Mouse (Mus musculus) c-Kit-positive CD71-positive TER-119-negative erythroid progenitor cells, embryonic 14.5 days (primary cell): ENCODE measurements around the gene Pacrg.

Experiments used
- DNase-seq: peaks from one replicate; pipeline ENCODE4 v3.0.0-alpha.2; 2013; ENCODE audit warnings: low read depth

The Pacrg gene

DNA sequence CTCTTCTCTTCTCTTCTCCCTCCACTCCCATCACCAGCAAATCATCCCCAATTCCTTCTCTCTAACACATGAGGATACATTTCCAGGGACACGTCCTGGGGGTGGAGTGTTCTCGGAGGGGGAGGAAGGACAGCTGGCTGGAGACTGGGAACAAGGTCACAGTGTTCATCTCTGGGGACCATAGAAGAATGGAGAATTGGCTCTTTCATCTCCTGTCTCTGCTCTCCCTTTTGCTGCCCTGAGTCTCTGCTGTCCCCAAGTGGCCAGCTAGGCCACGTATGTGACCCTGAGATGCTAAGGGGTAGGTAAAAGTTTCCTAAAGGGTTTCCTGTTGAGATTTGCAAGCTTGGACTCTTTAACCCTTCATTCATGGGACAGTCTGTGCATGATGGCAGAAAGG is 347.0 kb downstream of the Pacrg start:
- no peak for DNase-seq

DNA sequence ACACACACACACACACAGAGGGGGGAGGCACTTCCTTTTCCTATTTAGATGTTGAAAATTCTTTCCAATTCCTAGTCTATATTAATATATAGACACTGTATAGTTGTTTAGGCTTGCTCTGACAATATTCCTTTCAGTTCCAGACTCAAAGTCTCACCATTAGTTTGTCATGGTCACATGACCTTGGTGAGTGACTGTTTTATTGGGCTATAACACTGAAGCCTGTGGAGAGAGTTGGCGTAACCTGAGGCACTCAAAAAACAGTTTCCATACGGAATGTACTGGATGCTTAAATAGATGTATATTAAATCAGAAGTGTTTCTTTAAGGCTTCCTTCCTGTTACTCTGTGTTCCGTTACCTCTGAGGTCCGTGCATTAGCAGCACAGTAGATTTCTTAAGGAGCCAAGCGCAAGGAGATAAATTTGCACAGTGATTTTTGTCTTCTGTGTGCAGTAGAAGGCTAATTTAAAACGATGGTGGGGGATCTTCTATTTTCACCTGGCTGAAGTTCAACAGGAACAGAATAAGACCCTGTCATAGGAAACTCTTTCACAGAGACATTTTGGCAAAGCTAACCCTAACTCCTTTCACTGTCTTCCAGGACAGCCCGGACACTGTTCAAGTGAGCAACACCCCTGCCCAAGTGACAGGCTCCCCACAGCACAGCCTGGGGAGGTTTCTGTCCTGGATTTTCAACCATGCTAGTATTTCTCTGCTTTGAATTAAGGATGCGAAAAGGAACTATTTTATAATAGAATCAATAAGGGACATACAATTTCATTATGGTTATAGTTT is 349.5 kb downstream of the Pacrg start:
- DNase-seq = no peak

DNA sequence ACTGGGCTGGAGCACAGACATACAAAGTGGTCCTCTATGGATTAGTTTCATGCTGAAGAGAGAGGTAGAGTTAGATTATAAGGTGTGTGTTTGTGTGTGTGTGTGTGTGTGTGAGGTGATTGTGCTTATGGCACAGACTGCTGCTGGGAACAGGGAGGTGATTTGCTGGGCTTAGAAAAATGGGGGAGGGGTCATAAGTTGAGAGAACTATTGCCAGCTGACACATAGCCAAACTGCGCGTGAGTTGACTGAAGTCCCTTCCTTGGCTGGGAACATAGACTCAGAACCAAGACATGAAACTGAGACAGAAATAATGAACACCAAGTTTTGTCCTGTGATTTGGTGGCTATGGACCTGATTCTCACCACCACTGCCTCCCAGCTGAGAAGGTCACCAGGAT is 351.2 kb downstream of the Pacrg start:
- DNase-seq = no peak

DNA sequence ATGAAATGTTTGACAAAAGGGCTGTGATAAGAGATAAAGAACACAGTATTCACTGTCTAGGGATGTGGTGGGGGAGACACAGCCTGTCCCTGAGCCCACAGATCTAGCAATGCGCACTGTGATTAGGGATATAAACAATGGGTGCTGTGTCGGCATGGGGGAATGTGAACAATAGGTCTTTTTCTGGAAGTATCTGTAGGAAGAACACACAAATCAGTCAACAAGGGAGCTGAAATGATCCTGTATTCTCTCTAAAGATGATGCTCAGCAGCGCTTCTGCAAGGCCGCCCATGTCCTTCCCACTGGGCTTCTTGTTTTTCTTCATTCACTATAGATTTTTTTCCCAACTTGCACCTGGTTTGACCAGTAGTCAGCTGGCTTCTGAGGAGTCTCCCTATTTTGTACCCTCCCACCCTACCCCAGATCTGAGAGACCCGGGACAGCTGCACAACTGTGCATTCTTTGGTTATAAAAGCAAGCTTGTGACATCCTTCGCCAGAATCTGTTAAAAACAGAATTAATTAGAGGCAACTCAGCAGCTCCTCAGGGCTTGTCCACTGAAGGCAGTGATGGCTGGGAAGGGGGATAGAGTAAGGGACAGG is 356.1 kb downstream of the Pacrg start:
- DNase-seq = no peak

DNA sequence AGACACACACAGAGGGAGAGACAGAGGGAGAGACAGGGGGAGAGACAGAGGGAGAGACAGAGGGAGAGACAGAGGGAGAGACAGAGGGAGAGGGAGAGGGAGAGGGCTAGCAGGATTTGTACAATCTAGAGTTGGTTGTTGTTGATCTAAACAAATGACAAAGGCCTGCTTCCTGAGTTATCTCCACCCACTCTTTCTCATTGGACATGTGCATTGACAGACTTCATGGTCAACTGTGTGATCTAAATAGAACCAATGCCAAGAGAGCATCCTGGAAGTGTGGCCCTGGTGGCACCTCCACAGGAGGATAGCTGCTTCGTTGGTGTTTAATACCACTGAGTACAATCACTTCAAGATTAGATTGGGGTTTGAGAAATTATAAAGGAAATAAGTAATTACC is 359.0 kb downstream of the Pacrg start:
- no peak for DNase-seq

DNA sequence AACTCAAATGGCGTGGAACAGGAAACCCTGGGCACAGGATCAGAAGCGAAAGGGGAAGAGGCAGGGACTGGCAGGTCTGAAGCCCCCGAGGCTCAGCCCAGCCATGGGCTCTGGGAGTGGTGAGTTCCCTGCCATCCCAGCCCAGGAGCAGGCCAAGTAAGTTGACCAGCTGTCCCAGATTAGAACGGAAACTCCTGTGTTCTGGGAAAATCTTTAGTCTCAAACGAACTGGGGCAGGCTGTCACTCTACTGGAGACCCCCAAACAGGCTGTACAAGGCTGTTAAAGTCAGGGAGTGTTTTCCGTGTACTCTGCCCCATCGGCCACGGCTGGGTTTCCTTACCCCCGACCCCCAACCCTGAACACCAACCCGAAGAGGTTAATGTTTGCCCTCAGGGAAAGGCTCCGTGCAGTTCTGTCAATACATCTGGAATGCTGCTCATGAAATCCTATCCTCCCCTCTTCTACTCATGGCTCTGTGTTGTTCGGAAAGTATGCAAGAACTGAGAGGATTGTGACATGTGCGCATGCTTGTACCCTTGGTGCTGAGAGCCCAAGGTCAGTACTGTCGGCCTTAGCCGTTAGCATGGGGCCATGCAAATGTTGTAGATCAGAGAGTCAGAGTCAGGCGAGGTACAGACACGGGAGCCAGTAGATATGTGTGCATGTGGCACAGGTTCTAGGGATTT is 360.9 kb downstream of the Pacrg start:
- no peak for DNase-seq

DNA sequence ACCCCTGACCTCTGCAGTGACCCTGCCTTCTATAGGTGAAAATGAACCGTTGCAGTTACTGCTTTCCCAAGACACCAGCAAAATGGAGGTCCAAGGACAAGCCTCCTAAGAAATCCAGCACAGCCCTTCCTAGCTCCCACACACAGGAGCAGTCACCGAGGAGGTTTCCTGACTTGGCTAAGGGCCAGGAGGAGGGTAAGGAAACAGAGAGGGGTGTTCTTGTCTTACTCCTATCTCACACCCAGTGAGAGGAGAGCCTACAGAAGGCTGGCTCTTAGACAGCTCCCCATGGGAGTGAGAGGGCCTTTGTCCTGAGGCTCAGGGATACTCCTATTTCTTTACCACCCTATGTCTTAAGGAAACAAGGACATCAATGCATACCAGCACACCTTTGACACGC is 361.7 kb downstream of the Pacrg start:
- no peak for DNase-seq

DNA sequence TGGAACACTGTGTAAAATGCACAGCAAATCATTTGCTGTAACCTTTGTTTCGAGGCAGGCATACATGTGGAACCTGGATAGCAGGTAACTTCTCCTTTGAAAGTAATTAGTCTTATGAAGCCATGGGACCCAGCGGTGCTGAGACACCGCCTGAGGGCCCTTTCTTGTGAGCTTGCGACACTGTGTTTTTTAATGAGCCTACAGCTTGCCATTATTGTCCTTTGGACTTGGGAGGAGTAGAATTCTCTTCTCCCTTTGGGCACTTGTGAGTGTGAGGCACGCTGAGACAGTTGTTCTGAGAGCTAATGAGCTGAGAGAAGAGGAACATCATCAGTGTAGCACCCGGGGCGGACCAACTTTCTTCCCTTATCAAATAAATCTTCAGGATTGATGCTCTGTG is 363.3 kb downstream of the Pacrg start:
- no peak for DNase-seq

DNA sequence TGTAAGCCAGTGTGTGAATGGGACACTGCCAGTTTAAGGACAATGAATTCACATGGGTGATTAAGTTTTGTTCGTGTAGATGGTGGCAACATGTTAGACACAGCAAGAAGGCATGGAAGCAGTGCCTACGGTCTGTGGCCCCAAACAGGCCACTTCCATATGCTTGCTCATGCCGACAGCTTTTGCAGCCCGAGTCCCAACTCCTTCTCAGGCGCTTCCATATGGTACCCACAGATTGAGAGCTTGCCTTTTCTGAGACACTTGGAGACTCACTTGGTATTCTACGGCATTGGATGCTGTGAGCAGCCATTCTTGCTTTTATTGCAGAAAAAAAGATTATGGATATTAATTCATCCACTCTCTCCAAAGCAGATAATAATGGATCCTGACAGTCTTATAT is 365.1 kb downstream of the Pacrg start:
- no peak for DNase-seq

DNA sequence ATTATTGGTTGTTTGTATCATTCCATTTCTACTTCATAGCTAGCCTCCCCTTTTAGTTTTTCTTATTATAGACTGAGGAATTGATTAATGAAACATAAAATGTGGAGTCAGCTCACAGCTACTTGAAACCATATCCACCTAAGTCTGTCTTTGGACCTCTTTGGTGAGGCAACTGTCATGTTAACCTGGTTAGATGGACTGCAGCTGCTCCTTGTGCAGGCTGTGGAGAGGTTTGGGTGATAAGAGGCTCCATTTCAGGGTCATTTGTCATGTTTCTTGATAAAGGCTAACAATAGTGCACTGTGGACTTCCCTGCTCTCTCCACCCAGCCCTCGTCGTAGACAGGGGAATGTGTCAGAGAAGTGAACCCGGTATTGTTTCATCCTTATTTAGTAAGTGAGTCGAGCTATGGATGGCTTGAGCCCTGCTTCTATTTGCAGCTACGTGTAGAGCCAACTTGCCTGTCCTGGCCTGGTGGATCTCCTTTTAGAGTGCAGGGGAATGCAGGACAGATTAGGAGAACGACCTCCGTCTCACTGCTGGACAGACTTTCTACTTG is 366.2 kb downstream of the Pacrg start:
- no peak for DNase-seq

DNA sequence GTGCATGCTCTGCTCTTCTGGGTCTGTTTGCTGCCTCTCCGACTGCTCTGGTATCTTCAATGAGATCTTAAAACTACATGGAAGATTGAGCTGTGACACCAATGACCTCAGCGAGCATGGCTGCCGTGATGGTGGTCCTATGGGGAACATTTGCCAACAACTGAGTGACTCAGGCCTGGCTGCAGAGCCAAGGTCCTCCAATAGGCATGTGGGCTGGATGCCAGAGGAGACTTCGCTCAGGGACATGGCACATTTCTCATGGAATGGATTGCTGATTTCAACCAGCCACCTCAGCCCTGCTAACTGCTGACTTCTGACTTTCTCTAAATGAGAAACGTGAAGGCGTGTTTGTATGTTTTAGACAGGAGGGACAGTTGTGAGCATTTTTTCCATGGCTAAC is 366.9 kb downstream of the Pacrg start:
- DNase-seq = no peak

DNA sequence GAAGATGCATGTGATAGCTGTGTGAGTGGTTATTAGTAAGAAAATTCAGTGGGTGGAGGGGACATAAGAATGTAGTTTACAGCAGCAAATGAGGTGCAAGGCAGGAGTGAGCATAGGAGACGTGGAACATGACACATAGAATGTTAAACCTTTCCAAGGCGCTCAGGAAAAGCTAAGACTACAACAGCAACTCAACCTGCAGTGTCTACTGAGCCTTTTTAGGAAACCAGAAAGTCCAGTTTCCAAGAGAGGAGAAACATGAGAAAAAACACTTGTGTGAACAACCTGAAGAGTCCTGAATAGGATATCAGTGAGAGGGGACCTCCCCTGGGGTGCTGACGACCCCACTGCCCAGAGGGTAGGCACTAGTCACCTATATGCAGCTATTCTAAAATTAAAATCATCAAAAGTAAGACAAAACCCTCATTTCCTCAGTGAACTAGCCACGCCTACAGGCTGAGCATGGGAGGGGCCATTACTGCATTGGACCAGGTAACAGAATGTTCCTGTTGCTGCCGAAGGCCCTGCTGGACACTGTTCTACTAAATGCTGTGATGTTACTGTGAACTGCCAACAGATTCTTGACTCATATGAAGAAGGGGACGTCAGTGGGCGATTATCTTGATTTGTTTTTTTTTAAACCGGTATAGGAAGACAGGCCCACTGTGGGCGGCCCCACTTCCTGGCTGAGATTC is 370.1 kb downstream of the Pacrg start:
- DNase-seq = no peak

DNA sequence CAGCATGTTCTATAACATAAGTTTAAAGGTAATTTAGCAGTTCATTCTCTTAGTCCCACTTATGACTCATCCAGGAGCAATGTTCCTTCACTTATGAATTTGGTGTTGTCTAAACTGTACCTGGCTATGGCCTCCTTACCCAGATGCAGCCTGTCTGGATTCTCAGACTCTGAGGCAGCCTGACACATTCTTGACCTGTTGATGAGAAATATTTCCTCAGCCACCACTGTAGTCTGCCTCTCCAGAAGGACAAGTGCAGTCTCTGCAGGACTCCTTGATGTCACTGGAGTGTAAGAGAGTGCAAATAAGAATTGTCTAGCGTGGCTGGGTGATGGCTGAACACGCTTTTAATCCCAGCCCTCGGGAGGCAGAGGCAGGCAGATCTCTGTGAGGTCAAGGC is 373.0 kb downstream of the Pacrg start:
- DNase-seq = no peak

DNA sequence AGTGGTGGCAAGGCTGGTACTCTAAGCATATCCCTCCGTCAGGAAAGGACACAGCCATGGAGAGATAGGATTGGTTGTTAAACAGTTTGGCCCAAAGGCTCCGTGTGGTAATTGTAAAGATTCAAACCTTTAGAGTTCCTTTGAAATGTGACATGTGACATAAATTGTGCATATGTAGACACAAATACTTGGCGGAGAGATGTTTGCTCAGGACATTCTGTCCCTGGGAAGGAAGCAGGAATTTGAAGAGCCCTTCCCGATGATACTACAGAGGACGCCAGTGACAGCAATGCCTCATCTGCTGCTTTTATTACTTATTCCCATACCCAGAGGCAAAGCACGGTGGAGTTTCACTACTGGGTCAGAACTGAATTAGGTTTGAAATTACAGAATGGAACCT is 374.6 kb downstream of the Pacrg start:
- DNase-seq = no peak

DNA sequence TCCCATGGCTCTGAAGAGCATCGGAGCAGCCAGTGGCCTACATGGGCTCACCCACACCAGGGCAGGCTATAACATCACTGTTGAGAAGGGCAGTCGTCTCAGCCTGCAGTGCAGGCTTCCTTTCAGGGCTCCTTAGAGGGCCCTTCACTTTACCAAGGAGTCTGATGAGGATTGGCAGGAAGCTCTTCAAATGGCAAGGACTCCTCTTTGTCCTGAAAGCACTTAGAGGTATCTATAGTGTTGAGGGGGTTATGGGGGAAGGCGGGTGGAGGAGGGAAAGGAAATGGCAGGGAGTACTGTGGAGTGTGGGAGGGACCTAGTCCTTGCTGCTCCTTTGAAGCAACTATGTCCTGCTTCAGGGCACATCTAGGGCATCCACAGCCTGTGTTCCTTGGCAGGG is 375.4 kb downstream of the Pacrg start:
- DNase-seq = no peak

DNA sequence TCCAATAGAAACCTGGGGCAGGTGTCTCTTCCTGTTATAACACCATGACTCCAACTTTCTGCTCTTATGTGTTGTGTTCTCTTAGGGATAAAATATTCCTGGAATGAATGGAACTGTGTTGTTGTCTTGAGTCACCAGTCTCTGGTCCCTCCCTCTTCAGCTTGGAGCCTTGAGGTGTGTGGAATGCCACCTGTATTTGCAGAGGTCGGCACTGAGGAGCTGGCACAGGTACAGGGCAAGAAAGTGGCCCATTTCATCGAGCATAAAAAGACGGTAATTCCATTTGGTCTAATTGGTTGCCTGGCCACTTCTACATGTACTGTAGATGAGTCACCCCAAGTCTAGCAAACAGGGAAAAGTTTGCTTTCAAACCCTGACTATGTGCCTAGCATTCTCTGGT is 376.5 kb downstream of the Pacrg start:
- no peak for DNase-seq

DNA sequence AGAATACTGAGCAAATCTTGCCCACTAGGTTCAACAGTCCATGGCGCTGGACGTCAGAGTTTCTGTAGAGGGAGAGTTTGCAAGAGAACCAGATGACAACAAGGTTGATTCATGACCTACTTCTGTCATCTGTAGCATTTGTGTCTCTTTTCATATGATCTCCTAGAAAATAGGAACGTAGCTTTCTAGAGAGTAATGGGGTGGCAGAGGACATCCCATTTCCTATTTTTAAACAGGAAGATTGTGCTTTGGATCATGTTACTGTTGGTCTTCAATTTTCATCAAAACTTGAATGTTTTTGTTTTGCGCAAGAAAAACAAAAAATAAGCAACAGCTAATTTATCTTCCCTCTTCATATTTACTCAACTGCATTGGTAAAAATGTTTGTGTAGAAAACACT is 379.2 kb downstream of the Pacrg start:
- DNase-seq = no peak

DNA sequence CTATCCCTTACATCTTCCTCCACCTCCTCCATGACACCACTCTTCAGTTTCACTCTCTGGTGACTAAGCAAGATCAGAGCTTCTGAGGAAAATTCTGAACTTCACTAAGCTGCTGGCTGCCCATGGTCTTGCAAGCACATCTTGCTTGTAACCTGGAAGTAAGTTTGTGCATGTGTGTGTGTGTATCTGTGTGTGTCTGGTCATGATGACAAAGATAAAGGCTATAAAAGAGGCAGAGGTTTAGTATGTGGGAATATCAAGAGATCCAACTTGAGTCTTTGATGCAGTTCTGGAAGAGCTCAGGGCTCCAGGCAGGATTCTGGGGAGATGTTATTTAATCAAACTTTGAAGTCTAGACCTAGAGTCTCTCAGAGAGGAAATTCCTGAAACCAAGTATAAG is 381.4 kb downstream of the Pacrg start:
- DNase-seq = no peak

DNA sequence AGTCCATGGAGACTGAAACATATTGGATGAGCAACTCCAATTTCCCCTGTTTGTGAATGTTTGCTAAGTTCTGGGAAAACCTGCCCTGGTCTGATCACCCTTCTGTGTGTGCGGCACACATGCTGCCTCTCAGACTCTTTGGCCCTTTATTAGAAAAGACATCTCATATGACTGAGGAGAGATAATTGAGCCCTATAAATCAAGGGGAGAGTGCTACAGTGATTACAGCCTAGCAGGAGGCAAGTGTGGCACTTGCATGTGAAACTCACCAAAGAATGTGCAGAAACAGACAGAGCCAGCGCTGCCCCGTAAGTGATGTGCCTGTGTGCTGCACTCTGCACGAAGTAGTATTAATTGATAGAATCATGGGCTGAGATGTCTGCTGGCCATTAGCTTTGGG is 383.7 kb downstream of the Pacrg start:
- DNase-seq = no peak

DNA sequence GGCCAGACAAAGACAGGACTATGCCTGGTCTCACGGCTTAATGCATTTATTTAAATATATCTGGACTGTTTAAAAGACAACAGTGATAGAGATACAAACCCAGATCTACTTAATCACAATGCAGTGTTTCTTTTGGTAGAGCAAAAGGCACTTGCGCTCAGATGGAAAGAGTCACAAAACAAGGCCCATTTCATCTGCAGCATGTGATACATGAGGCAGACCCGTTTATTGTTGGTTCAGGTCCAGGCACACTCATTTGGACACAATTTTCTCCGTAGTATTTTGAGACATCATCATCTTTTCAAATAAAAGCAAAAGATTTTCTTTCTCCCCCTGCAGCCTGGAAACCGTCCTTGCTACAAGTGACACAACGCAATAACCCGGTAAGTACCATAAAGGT is 384.1 kb downstream of the Pacrg start:
- DNase-seq = no peak

DNA sequence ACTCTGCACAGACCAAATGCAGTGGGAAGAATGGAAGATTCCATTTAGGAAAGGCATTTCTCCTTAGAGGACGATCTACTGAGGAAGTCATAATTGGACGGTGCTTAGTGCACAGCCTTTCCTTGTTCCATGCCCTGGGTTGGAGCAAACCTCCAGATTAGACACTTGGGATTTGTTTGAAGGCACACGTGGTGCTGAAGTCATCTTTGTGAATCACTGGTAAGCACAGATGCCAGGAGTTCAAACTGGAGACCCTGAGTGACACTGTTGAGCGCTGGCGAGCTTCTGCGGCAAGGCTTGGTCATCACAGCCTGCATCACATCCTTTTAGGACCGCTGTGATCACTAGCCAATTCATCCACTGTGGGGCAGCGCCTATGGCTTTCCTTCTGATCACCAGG is 385.7 kb downstream of the Pacrg start:
- no peak for DNase-seq

DNA sequence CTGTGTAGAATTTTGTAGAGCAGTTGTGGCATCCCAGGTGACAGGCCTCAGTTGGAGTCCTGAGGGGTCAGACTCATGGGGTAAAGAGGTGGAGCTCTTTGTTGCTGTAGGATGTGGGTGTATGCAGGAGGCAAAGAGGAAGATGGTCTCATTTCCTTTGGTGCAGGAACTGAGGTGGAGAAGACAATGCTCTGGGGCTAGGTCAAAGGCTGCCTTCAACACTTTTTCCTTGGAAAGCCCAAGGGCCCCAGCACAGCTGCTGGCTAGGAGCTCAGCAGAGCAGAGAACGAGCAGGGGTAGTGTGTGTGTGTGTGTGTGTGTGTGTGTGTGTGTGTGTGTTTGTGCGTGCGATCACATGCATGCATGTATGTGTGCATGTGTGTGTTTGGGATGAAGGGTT is 387.3 kb downstream of the Pacrg start:
- DNase-seq = no peak
